Mouse (Mus musculus): ENCODE data around the gene Tmem161b. TPM values are rescaled to one million over a fixed set of nuclear protein-coding genes. Genes with fewer than 3 reads are reported as not detected.
"Not testable (repeated sequence)": the region's sequence is repeated elsewhere in the genome, so short reads cannot be mapped to it uniquely, and the experiment has no call there.

Tmem161b gene
- total and polyA plus RNA-seq, 3 experiments: 14.8 to 50.7 (median 28.1) TPM

DNA sequence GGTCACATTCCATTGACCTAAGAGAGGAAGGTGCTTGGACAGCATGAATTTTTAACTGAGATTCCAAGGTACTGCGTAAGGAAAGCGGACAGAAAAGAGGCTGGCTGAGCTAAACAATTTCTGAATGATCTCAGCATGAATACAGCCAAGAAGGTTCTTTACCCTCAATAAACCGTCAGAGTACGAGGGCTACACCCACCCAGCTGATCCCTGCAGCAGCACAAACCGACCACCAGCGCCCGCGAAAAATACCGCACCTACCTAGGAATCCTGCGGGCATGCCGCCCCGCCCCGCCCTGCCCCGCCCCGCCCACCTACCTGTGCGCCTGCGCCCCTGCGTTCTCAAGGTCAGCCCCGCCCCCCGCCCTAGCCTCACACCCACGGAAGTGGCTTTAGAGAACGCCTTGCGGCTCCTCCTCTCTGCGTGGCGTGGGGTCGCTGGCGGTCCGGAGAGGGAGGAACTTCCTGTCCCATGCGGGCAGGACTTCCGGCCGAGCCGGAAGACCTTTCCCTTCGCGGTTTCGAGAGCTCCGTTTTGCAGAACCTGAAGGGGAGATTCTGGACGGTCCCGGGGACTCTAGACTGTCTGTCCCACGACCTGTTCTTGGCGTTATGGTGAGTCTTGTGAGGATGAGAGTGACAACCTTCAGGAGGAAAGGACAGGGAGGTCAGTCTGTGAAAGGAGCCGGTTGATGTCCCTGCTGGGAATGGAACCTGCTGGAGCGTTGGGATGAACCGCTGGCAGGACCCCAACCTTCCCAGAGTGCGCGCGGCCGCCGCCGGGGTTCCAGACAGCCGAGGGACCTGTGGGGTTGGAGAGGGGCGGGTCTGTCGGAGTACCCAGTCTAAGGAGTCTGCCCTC is at the start of gene Tmem161b (continued):
- TF ChIP-seq USF1 (IDR thresholded peaks at IDR 0.05; ENCODE audit: low read depth, low read length): 0 out of 2 replicates have a peak, but pooled peaks have one; percentile 9

DNA sequence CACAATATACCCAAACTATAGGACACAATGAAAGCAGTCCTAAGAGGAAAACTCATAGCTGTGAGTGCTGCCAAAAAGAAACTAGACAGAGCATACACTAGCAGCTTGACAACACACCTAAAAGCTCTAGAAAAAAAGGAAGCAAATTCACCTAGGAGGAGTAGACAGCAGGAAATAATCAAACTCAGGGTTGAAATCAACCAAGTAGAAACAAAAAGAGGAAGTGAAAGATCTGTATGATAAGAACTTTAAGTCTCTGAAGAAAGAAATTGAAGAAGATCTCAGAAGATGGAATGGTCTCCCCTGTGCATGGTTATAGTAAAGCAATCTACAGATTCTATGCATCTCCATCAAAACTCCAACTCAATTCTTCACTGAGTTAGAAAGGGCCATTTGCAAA is 36.3 kb upstream of the Tmem161b start:
- DNase-seq (ENCODE audit: extremely low read depth): peak; percentile 21
- H3K9ac ChIP-seq (ENCODE audit: insufficient read depth, low read depth); H3K9me3 ChIP-seq (replicated peaks; ENCODE audit: low read length); in situ Hi-C loops (cut with MboI; ENCODE audit: low pct_ligation_motif_present, low pct_unique_long_range_greater_than_20kb, low sequenced_read_pairs); H3K27ac ChIP-seq (ENCODE audit: insufficient read depth, low read depth); H3K4me3 ChIP-seq (replicated peaks in 1 of 3; ENCODE audit: low read depth in 2 of 3, low read length in 2 of 3, poor library complexity in 1 of 3); H3K36me3 ChIP-seq (replicated peaks in 1 of 2; ENCODE audit: control insufficient read depth in 1 of 2, insufficient read depth in 1 of 2, low read length in 1 of 2); dilution Hi-C loops (cut with MboI; ENCODE audit: extremely low pct_ligation_motif_present, extremely low pct_unique_long_range_greater_than_20kb, low sequenced_read_pairs); H3K79me2 ChIP-seq (replicated peaks; ENCODE audit: control insufficient read depth, extremely low read depth, insufficient read depth, poor library complexity, severe bottlenecking); H3K4me2 ChIP-seq (ENCODE audit: insufficient read depth, low read depth, poor library complexity, severe bottlenecking); H3K27me3 ChIP-seq (replicated peaks); H3K4me1 ChIP-seq (ENCODE audit: control insufficient read depth in 1 of 2, insufficient read depth in 2 of 2): not testable (repeated sequence)
- peak; percentile 56 for TF ChIP-seq EP300 (IDR thresholded peaks at IDR 0.05; ENCODE audit: low read length)

DNA sequence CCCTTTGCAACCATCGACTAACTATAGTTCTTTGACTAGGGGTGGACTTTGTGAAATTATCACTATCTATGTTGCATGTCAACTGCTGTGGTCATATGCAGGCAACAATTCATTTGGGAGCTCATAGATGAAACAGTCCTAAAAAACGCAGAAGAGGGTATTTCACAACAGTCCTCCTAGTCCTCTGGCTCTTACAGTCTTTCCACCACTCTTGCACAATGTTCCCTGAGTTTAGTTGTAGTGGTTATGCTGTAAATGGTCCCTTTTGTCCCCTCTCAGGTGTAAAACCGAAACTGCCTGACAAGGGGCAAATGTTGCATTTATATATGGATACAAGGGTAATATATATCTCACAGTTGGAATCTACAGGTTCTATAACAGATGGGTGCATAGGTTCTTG is 29.4 kb upstream of the Tmem161b start:
- H3K9ac ChIP-seq (ENCODE audit: insufficient read depth, low read depth): no peak overlapping the region
- no peak for DNase-seq (ENCODE audit: extremely low read depth)
- no peak overlapping the region for H3K4me2 ChIP-seq (ENCODE audit: insufficient read depth, low read depth, poor library complexity, severe bottlenecking)
- H3K79me2 ChIP-seq (replicated peaks; ENCODE audit: control insufficient read depth, extremely low read depth, insufficient read depth, poor library complexity, severe bottlenecking): no peaks in the 10 kb centered on the region
- H3K27ac ChIP-seq (ENCODE audit: insufficient read depth, low read depth): no peak overlapping the region
- H3K36me3 ChIP-seq (replicated peaks in 1 of 2; ENCODE audit: control insufficient read depth in 1 of 2, insufficient read depth in 1 of 2, low read length in 1 of 2): no peaks in the 10 kb centered on the region
- dilution Hi-C loops (cut with MboI; ENCODE audit: extremely low pct_ligation_motif_present, extremely low pct_unique_long_range_greater_than_20kb, low sequenced_read_pairs) (no loop called here), in situ Hi-C loops (cut with MboI; ENCODE audit: low pct_ligation_motif_present, low pct_unique_long_range_greater_than_20kb, low sequenced_read_pairs) (no loop called here)
- TF ChIP-seq CHD1 (IDR thresholded peaks at IDR 0.05; ENCODE audit: low read depth, low read length) (no peak), MAZ (IDR thresholded peaks at IDR 0.05; ENCODE audit: low read depth, low read length) (no peak), RCOR1 (conservative IDR thresholded peaks at IDR 0.05; ENCODE audit: low read depth, low read length) (no peak), TBP (conservative IDR thresholded peaks at IDR 0.05; ENCODE audit: low read depth, low read length) (no peak), ZMIZ1 (IDR thresholded peaks at IDR 0.05; ENCODE audit: low read depth, low read length) (no peak), CTCF (conservative IDR thresholded peaks at IDR 0.05 in 1 of 2, IDR thresholded peaks at IDR 0.05 in 1 of 2; ENCODE audit: low read depth in 2 of 2, low read length in 2 of 2) (no peak), SMC3 (IDR thresholded peaks at IDR 0.05; ENCODE audit: low read depth, low read length) (no peak), TCF12 (IDR thresholded peaks at IDR 0.05; ENCODE audit: low read depth, low read length) (no peak), SIN3A (IDR thresholded peaks at IDR 0.05; ENCODE audit: low read length) (no peak), HCFC1 (IDR thresholded peaks at IDR 0.05; ENCODE audit: low read depth, low read length) (no peak), CHD2 (IDR thresholded peaks at IDR 0.05; ENCODE audit: low read length) (no peak), POLR2AphosphoS2 (IDR thresholded peaks at IDR 0.05; ENCODE audit: low read depth, low read length) (no peak), E2F4 (IDR thresholded peaks at IDR 0.05; ENCODE audit: insufficient replicate concordance, low read depth, low read length) (no peak), USF2 (conservative IDR thresholded peaks at IDR 0.05; ENCODE audit: low read depth, low read length) (no peak), MEF2A (IDR thresholded peaks at IDR 0.05; ENCODE audit: borderline replicate concordance, low read depth, low read length) (no peak), MAX (IDR thresholded peaks at IDR 0.05; ENCODE audit: low read length) (no peak)
- H3K4me3 ChIP-seq (replicated peaks in 1 of 3; ENCODE audit: low read depth in 2 of 3, low read length in 2 of 3, poor library complexity in 1 of 3): no peak overlapping the region
- H3K27me3 ChIP-seq (replicated peaks): no peaks in the 10 kb centered on the region
- H3K4me1 ChIP-seq (ENCODE audit: control insufficient read depth in 1 of 2, insufficient read depth in 2 of 2): no peaks in the 10 kb centered on the region
- no peaks in the 10 kb centered on the region for H3K9me3 ChIP-seq (replicated peaks; ENCODE audit: low read length)

Measured in CH12.LX (cell line).